Mouse (Mus musculus) CH12.LX (cell line): ENCODE data around the gene Abhd2.

ENCODE experiments used
- CTCF ChIP-seq, 2 experiments: IDR thresholded peaks in 1 of 2; conservative IDR thresholded peaks in 1 of 2; 2 replicates each; pipeline ENCODE4 v1.5.1; 2011 to 2012; ENCODE audit warnings: low read depth in 2 of 2, low read length in 2 of 2, improper control_type of control experiment in 1 of 2, inconsistent platforms in 1 of 2, mild to moderate bottlenecking in 1 of 2, moderate library complexity in 1 of 2
- ELF1 ChIP-seq: IDR thresholded peaks from 2 replicates; pipeline ENCODE4 v1.6.1; 2014; ENCODE audit warnings: low read depth, mild to moderate bottlenecking, inconsistent platforms, low read length, improper control_type of control experiment
- JUND ChIP-seq: conservative IDR thresholded peaks from 2 replicates; pipeline ENCODE4 v1.6.1; 2011; ENCODE audit warnings: low read depth, low read length, improper control_type of control experiment
- MAFK ChIP-seq: IDR thresholded peaks from 2 replicates; pipeline ENCODE4 v1.6.1; 2011; ENCODE audit warnings: low read length, improper control_type of control experiment; ENCODE audit not compliant: insufficient replicate concordance
- POLR2A ChIP-seq: IDR thresholded peaks from 2 replicates; pipeline ENCODE4 v1.6.1; 2011; ENCODE audit warnings: low read depth, mild to moderate bottlenecking, improper control_type of control experiment, low read length
- POLR2AphosphoS2 ChIP-seq: IDR thresholded peaks from 2 replicates; pipeline ENCODE4 v1.6.1; 2011; ENCODE audit warnings: low read depth, low read length, improper control_type of control experiment
- USF1 ChIP-seq: IDR thresholded peaks from 2 replicates; pipeline ENCODE4 v1.6.1; 2014; ENCODE audit warnings: low read depth, mild to moderate bottlenecking, inconsistent platforms, low read length, improper control_type of control experiment
- ZC3H11A ChIP-seq: IDR thresholded peaks from 2 replicates; pipeline ENCODE4 v1.6.1; 2012; ENCODE audit warnings: low read depth, mild to moderate bottlenecking, inconsistent platforms, low read length, improper control_type of control experiment

DNA sequence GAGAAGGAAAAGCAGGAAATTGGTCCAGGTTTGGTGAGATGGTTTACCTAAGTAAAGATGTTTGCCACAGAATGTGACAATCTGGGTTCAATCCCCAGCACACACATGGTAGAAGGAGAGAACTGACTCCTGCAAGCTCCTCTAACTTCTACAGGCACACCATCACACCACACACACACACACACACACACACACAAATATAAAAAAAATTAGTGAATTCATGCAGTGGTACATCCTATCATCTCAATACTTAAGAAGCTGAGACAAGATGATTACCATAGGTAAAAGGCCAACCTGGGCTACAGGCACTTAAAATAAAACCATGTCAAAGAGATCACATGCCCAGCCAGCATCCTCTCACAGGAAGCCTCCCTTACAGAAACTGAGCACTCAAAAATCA is 101.0 kb downstream of the Abhd2 start:
- TF ChIP-seq USF1 (no peak), ELF1 (no peak), POLR2AphosphoS2 (no peak), CTCF (conservative IDR thresholded peaks at IDR 0.05 in 1 of 2, IDR thresholded peaks at IDR 0.05 in 1 of 2; ENCODE audit: low read depth in 2 of 2, low read length in 2 of 2) (no peak), POLR2A (no peak), JUND (no peak), MAFK (no peak), ZC3H11A (no peak)
